Mouse (Mus musculus) A20 (cell line): ENCODE results near the gene Prickle3.

Experiments
- DNase-seq: peaks from one replicate; pipeline ENCODE4 v3.0.0-alpha.2; 2011; ENCODE audit warnings: low read depth, low spot score

Gene Prickle3

GRCm38 (mm10) chrX:7657221-7657639 is at the start of gene Prickle3:
Gene Prickle3, plus strand, starts transcription at chrX:7657260.
- no peak for DNase-seq

GRCm38 (mm10) chrX:7610035-7610434 is 47.0 kb upstream of the Prickle3 start:
- DNase-seq = no peak

- no peak for DNase-seq
These were observed 46.4 kb upstream of the Prickle3 start for GRCm38 (mm10) chrX:7610536-7611258.

GRCm38 (mm10) chrX:7617889-7618551 is 39.0 kb upstream of the Prickle3 start:
- DNase-seq = no peak

- DNase-seq = no peak
These were observed 24.5 kb upstream of the Prickle3 start for GRCm38 (mm10) chrX:7632560-7632959.

- DNase-seq = no peak
These were observed 22.0 kb upstream of the Prickle3 start for GRCm38 (mm10) chrX:7635101-7635500.

- peak; percentile 86 for DNase-seq
These were observed 18.5 kb upstream of the Prickle3 start, which contains the start of gene Syp for GRCm38 (mm10) chrX:7638401-7639091. Gene Syp, plus strand, starts transcription at chrX:7638471.

- DNase-seq = no peak
These were observed 17.3 kb upstream of the Prickle3 start for GRCm38 (mm10) chrX:7639536-7640325.

GRCm38 (mm10) chrX:7640785-7641184 is 16.3 kb upstream of the Prickle3 start:
- DNase-seq = no peak

- peak; percentile 83 for DNase-seq
These were observed 11.7 kb upstream of the Prickle3 start for GRCm38 (mm10) chrX:7645349-7645748.

GRCm38 (mm10) chrX:7648671-7649304 is 8.3 kb upstream of the Prickle3 start:
- peak; percentile 88 for DNase-seq

GRCm38 (mm10) chrX:7658031-7658784 is 1.1 kb downstream of the Prickle3 start:
- DNase-seq = no peak

- no peak for DNase-seq
These were observed 1.9 kb downstream of the Prickle3 start for GRCm38 (mm10) chrX:7658785-7659589.

- no peak for DNase-seq
These were observed 4.0 kb downstream of the Prickle3 start for GRCm38 (mm10) chrX:7661086-7661485.

GRCm38 (mm10) chrX:7662936-7663335 is 5.9 kb downstream of the Prickle3 start:
- DNase-seq = no peak

GRCm38 (mm10) chrX:7664791-7665190 is 7.7 kb downstream of the Prickle3 start:
- no peak for DNase-seq

GRCm38 (mm10) chrX:7665739-7666502 is 8.9 kb downstream of the Prickle3 start:
- no peak for DNase-seq

GRCm38 (mm10) chrX:7670390-7670881 is 13.4 kb downstream of the Prickle3 start:
- DNase-seq = peak; percentile 90
